Mouse (Mus musculus) left cerebral cortex, postnatal 36 days (tissue): Measurements from ENCODE around the gene Iqgap3. TPM values are rescaled to one million over a fixed set of nuclear protein-coding genes. Genes with fewer than 3 reads are reported as not detected.

Experiments used
- DNase-seq, 2 experiments: peaks; one replicate each; pipeline ENCODE4 v3.0.0; 2021 to 2022; ENCODE audit warnings: low spot score in 2 of 2, mixed read lengths in 1 of 2
- intact Hi-C: fragments of 180-260 bp; cut with DNase I; formaldehyde crosslinking; loops from one replicate; pipeline ENCODE4 v1.15.1; 2025
- total RNA-seq, 2 experiments: library from RNA; stranded (reverse); gene quantifications; 2 replicates each; pipeline ENCODE4 v1.2.3; 2021

The Iqgap3 gene
- total RNA-seq, 2 experiments from 2014 or later: 0.23 to 1.1 TPM

DNA sequence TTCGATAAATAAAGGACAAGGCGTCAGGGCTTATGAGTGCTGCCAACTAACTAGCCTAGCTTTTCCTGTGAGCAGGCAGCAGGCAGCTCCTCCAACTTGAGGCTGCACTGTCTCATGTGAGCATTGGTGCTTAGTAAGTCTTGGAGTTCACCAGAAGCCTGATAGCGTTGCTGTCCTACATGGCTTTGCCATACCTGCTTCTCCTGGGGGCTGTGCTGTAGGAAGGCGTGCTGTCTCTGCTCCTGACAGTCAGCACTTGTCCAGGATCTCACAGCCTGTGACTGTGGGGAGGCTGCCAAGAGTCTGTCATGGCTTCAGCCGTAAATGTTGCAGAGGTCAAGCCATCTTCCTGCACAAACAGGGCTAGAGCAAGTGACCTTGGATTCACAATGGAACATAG, 84.3 kb downstream of the Iqgap3 start:
- no peak for DNase-seq
- intact Hi-C loops: no loop called here

GRCm38 (mm10) chr3:88170361-88170760, 88.6 kb downstream of the Iqgap3 start:
- intact Hi-C loops: loop anchor here (5.0 kb wide), 1 partner anchor 78 kb away; no protein-coding TSS in a partner anchor
- DNase-seq: no peak

Other genes with a start within 250 kb of the Iqgap3 start
- gene Sh2d2a, start 235.2 kb upstream of the Iqgap3 start, total RNA-seq: not detected
- 10 to 100 TPM; 59.8 to 63.6 TPM for gene Prcc, start 196.4 kb upstream of the Iqgap3 start, total RNA-seq
- gene Hdgf, start 175.7 kb upstream of the Iqgap3 start, total RNA-seq: 100 to 1,000 TPM; 150 to 153 TPM
- 10 to 100 TPM; 44.6 to 54.9 TPM for gene Mrpl24, start 162.5 kb upstream of the Iqgap3 start, total RNA-seq
- gene Isg20l2, start 151.7 kb upstream of the Iqgap3 start, total RNA-seq: 10 to 100 TPM; 12.9 to 14.3 TPM
- gene Rrnad1, start 151.3 kb upstream of the Iqgap3 start, total RNA-seq: 10 to 100 TPM; 16.4 to 23.9 TPM
- gene Crabp2, start 133.3 kb upstream of the Iqgap3 start, total RNA-seq: 1 to 10 TPM; 3.4 to 6.0 TPM
- gene Nes, start 110.9 kb upstream of the Iqgap3 start, total RNA-seq: 1 to 10 TPM; 4.6 to 6.2 TPM
- 100 to 1,000 TPM; 251 to 278 TPM for gene Bcan, start 81.7 kb upstream of the Iqgap3 start, total RNA-seq
- 10 to 100 TPM; 14.5 to 15.4 TPM for gene Hapln2, start 54.4 kb upstream of the Iqgap3 start, total RNA-seq
- 10 to 100 TPM; 14.9 to 17.5 TPM for gene Gpatch4, start 38.9 kb upstream of the Iqgap3 start, total RNA-seq
- gene Naxe, start 23.5 kb upstream of the Iqgap3 start, total RNA-seq: 10 to 100 TPM; 61.7 to 74.4 TPM
- not detected for gene Ttc24, start 3.7 kb upstream of the Iqgap3 start, total RNA-seq
- gene Mef2d, start 60.4 kb downstream of the Iqgap3 start, total RNA-seq: 100 to 1,000 TPM; 203 to 231 TPM
- not detected for gene Rhbg, start 172.7 kb downstream of the Iqgap3 start, total RNA-seq
- under 1 TPM; 0.45 to 0.52 TPM for gene Gm38392, start 205.2 kb downstream of the Iqgap3 start, total RNA-seq
- gene Tsacc, start 215.0 kb downstream of the Iqgap3 start, total RNA-seq: 1 to 10 TPM; 2.3 to 6.0 TPM
- gene Cct3, start 215.1 kb downstream of the Iqgap3 start, total RNA-seq: 100 to 1,000 TPM; 170 TPM
- gene Glmp, start 243.1 kb downstream of the Iqgap3 start, total RNA-seq: 100 to 1,000 TPM in 1 of 2 experiments, 10 to 100 TPM in 1; 90.8 to 101 TPM